Mouse (Mus musculus): ENCODE measurements around the gene Insm2. TPM values are rescaled to one million over a fixed set of nuclear protein-coding genes. Genes with fewer than 3 reads are reported as not detected.

The Insm2 gene
- polyA plus RNA-seq, 2 experiments, result 0.07 TPM; not detected in 1

- H3K4me1 ChIP-seq (ENCODE audit: control insufficient read depth, insufficient read depth, low read length), result peaks cover 10% of the 10 kb centered on the region; the same call in 1 of the 2 replicates
- DNase-seq (ENCODE audit: low spot score), result no peak
- no peak for TF ChIP-seq POLR2A (IDR thresholded peaks at IDR 0.05; ENCODE audit: borderline replicate concordance, extremely low read depth, insufficient read depth, insufficient read length)
- H3K9me3 ChIP-seq (ENCODE audit: control insufficient read depth, low read length), result no peaks in the 10 kb centered on the region
- no peaks in the 10 kb centered on the region; the same call in none of the 2 replicates for H3K36me3 ChIP-seq (ENCODE audit: control insufficient read depth, insufficient read depth, low read length)
- H3K27ac ChIP-seq (replicated peaks; ENCODE audit: low read depth, low read length), result no peak overlapping the region
- peaks cover 21% of the 10 kb centered on the region for H3K27me3 ChIP-seq (ENCODE audit: control insufficient read depth, insufficient read depth, low read length)
- no peak overlapping the region for H3K4me3 ChIP-seq (replicated peaks; ENCODE audit: low read length)
- no peak for ATAC-seq (ENCODE audit: low FRiP score, low read depth)
- 69% methylated on average over 3 of the region's 3 CpGs for WGBS
- H3K9ac ChIP-seq (ENCODE audit: low read depth, low read length, severe bottlenecking), result no peak overlapping the region
- H3K4me2 ChIP-seq (replicated peaks; ENCODE audit: low read depth, low read length, severe bottlenecking), result no peak overlapping the region
Measured at GRCm38 (mm10) chr12:55604411-55604810, 5.2 kb downstream of the Insm2 start.

DNA sequence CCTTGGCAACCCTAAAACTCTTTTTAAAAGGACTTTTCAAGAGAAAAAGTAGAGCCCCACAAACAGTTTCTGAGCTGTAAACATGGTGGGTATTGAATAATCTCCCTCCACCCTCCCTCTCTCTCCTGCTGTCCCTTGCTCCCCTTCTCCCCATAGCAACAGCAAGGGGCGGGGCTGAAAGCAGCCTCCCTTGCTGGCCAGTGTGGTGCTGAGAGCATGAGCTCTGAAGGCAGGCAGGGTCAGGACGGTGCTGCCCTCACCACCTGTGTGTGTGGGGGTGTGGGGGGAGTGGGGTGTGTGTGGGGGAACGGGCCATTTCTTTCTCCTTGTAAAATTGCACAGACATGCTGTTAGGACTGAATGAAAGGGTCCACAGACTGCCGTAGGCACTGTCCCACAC, 8.7 kb downstream of the Insm2 start:
- H3K4me2 ChIP-seq (replicated peaks; ENCODE audit: low read depth, low read length, severe bottlenecking), result no peak overlapping the region
- 15% methylated on average over 4 of the region's 4 CpGs for WGBS
- no peak for TF ChIP-seq POLR2A (IDR thresholded peaks at IDR 0.05; ENCODE audit: borderline replicate concordance, extremely low read depth, insufficient read depth, insufficient read length)
- no peaks in the 10 kb centered on the region for H3K27me3 ChIP-seq (ENCODE audit: control insufficient read depth, insufficient read depth, low read length)
- H3K9me3 ChIP-seq (ENCODE audit: control insufficient read depth, low read length), result no peaks in the 10 kb centered on the region
- no peaks in the 10 kb centered on the region for H3K4me1 ChIP-seq (ENCODE audit: control insufficient read depth, insufficient read depth, low read length)
- no peak overlapping the region for H3K9ac ChIP-seq (ENCODE audit: low read depth, low read length, severe bottlenecking)
- no peak overlapping the region for H3K27ac ChIP-seq (replicated peaks; ENCODE audit: low read depth, low read length)
- no peak for DNase-seq (ENCODE audit: low spot score)
- H3K4me3 ChIP-seq (replicated peaks; ENCODE audit: low read length), result no peak overlapping the region
- H3K36me3 ChIP-seq (ENCODE audit: control insufficient read depth, insufficient read depth, low read length), result no peaks in the 10 kb centered on the region; the same call in none of the 2 replicates
- no peak for ATAC-seq (ENCODE audit: low FRiP score, low read depth)

DNA sequence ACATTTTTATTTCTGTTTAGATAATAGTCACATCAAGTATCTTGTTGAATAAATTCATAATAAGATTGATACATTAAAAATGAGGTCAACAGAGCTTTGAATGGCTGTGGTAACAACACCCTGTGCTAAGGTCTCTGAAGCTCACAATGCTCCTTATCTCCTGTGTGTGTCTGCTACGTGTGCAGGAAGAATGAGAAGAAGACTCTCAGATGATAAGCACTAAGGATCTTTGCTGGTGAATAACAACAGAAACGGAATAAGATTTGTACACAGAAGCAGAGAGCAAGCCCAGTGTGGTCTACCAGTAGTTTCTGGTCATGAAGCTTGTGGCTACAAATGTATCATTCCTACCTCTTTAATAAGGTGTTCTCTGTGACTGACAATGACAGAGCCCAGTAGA, 11.6 kb downstream of the Insm2 start:
- 75% methylated on average over 2 of the region's 2 CpGs for WGBS
- Histone ChIP-seq H3K27me3 (ENCODE audit: control insufficient read depth, insufficient read depth, low read length) (no peaks in the 10 kb centered on the region), H3K27ac (replicated peaks; ENCODE audit: low read depth, low read length) (no peak overlapping the region), H3K9me3 (ENCODE audit: control insufficient read depth, low read length) (no peaks in the 10 kb centered on the region), H3K9ac (ENCODE audit: low read depth, low read length, severe bottlenecking) (no peak overlapping the region), H3K4me2 (replicated peaks; ENCODE audit: low read depth, low read length, severe bottlenecking) (no peak overlapping the region), H3K36me3 (ENCODE audit: control insufficient read depth, insufficient read depth, low read length) (no peaks in the 10 kb centered on the region; the same call in 1 of the 2 replicates), H3K4me1 (ENCODE audit: control insufficient read depth, insufficient read depth, low read length) (no peaks in the 10 kb centered on the region), H3K4me3 (replicated peaks; ENCODE audit: low read length) (no peak overlapping the region)
- ATAC-seq (ENCODE audit: low FRiP score, low read depth) (no peak), DNase-seq (ENCODE audit: low spot score) (no peak)
- TF ChIP-seq POLR2A (IDR thresholded peaks at IDR 0.05; ENCODE audit: borderline replicate concordance, extremely low read depth, insufficient read depth, insufficient read length), result no peak

GRCm38 (mm10) chr12:55620321-55620720, 21.1 kb downstream of the Insm2 start:
- Histone ChIP-seq H3K9me3 (ENCODE audit: control insufficient read depth, low read length) (no peaks in the 10 kb centered on the region), H3K4me2 (replicated peaks; ENCODE audit: low read depth, low read length, severe bottlenecking) (no peak overlapping the region), H3K4me1 (ENCODE audit: control insufficient read depth, insufficient read depth, low read length) (0 out of 2 replicates have a peak, but pooled peaks cover 3% of the 10 kb centered on the region), H3K9ac (ENCODE audit: low read depth, low read length, severe bottlenecking) (no peak overlapping the region), H3K36me3 (ENCODE audit: control insufficient read depth, insufficient read depth, low read length) (no peaks in the 10 kb centered on the region), H3K27ac (replicated peaks; ENCODE audit: low read depth, low read length) (no peak overlapping the region), H3K4me3 (replicated peaks; ENCODE audit: low read length) (no peak overlapping the region), H3K27me3 (ENCODE audit: control insufficient read depth, insufficient read depth, low read length) (no peaks in the 10 kb centered on the region)
- no peak for TF ChIP-seq POLR2A (IDR thresholded peaks at IDR 0.05; ENCODE audit: borderline replicate concordance, extremely low read depth, insufficient read depth, insufficient read length)
- ATAC-seq (ENCODE audit: low FRiP score, low read depth) (no peak), DNase-seq (ENCODE audit: low spot score) (no peak)
- 44% methylated on average over 2 of the region's 2 CpGs for WGBS

GRCm38 (mm10) chr12:55622615-55623245, 23.5 kb downstream of the Insm2 start:
- no peak overlapping the region for H3K27ac ChIP-seq (replicated peaks; ENCODE audit: low read depth, low read length)
- 0 out of 2 replicates have a peak, but pooled peaks cover 3% of the 10 kb centered on the region for H3K4me1 ChIP-seq (ENCODE audit: control insufficient read depth, insufficient read depth, low read length)
- H3K36me3 ChIP-seq (ENCODE audit: control insufficient read depth, insufficient read depth, low read length), result no peaks in the 10 kb centered on the region
- no peak overlapping the region for H3K4me3 ChIP-seq (replicated peaks; ENCODE audit: low read length)
- H3K27me3 ChIP-seq (ENCODE audit: control insufficient read depth, insufficient read depth, low read length), result no peaks in the 10 kb centered on the region
- H3K9me3 ChIP-seq (ENCODE audit: control insufficient read depth, low read length), result no peaks in the 10 kb centered on the region
- no peak for TF ChIP-seq POLR2A (IDR thresholded peaks at IDR 0.05; ENCODE audit: borderline replicate concordance, extremely low read depth, insufficient read depth, insufficient read length)
- 63% methylated on average over 3 of the region's 3 CpGs for WGBS
- ATAC-seq (ENCODE audit: low FRiP score, low read depth) (no peak), DNase-seq (ENCODE audit: low spot score) (no peak)
- no peak overlapping the region for H3K4me2 ChIP-seq (replicated peaks; ENCODE audit: low read depth, low read length, severe bottlenecking)
- no peak overlapping the region for H3K9ac ChIP-seq (ENCODE audit: low read depth, low read length, severe bottlenecking)
